In genomic region chr16:8732450-8732849, GRCm38 (mm10) we compare ENCODE assay signal across 21 mouse cellular contexts. TPM values are rescaled to one million over a fixed set of nuclear protein-coding genes. Genes with fewer than 3 reads are reported as not detected.
A peak's percentile ranks its signal among the peaks of the same experiment; 100 is the strongest.
DNase-seq lines count a peak whose midpoint lies in the region; ATAC-seq and TF ChIP-seq lines count a peak whose summit lies in the region.
"Not testable (repeated sequence)": the region's sequence is repeated elsewhere in the genome, so short reads cannot be mapped to it uniquely, and the experiment has no call there.
"Had no signal": no experiment of that assay in that cellular context is flagged by ENCODE, and none has a peak within 500 bp of the region (broad histone marks: within the 10 kb centered on the region; RNA-seq: fewer than 3 reads in every experiment).

No protein-coding gene starts in this region.

- H3K4me2 ChIP-seq in liver, embryonic 13.5 days = peak overlapping the region; percentile 17; the same call in 1 of the 2 replicates
- H3K4me2 ChIP-seq in liver, embryonic 15.5 days; midbrain, embryonic 11.5 days: not testable (repeated sequence)

- not testable (repeated sequence) for TF ChIP-seq CTCF in E14TG2a.4 (conservative IDR thresholded peaks at IDR 0.05; ENCODE audit: low read length); MEL (IDR thresholded peaks at IDR 0.05 in 2 of 3, conservative IDR thresholded peaks at IDR 0.05 in 1 of 3; ENCODE audit: control insufficient read depth in 1 of 3, insufficient read depth in 1 of 3, low read depth in 2 of 3, low read length in 3 of 3, poor library complexity in 1 of 3, severe bottlenecking in 1 of 3)

- H3K27ac ChIP-seq in MEL (ENCODE audit: control insufficient read depth, low read depth, low read length); midbrain, embryonic 11.5 days (ENCODE audit: low read depth, low read length): not testable (repeated sequence)
- peak overlapping the region; percentile 25; the same call in 1 of the 2 replicates for H3K27ac ChIP-seq in liver, embryonic 13.5 days
- peak overlapping the region; percentile 98; the same call in 1 of the 2 replicates for H3K27ac ChIP-seq in liver, embryonic 15.5 days (replicated peaks)

- not testable (repeated sequence) for TF ChIP-seq RAD21 in MEL (IDR thresholded peaks at IDR 0.05; ENCODE audit: low read depth, low read length)

- H3K36me3 ChIP-seq in E14TG2a.4 (ENCODE audit: insufficient read depth, low read length) (peaks cover 92% of the 10 kb centered on the region), MEL (ENCODE audit: control insufficient read depth in 1 of 2, insufficient read depth in 2 of 2, low read length in 2 of 2) (peaks cover 12 to 34% of the 10 kb centered on the region in 2 experiments)
- H3K36me3 ChIP-seq in liver, embryonic 13.5 days = peaks cover 67% of the 10 kb centered on the region
- peaks cover 70% of the 10 kb centered on the region for H3K36me3 ChIP-seq in liver, embryonic 15.5 days (replicated peaks)
- not testable (repeated sequence) for H3K36me3 ChIP-seq in midbrain, embryonic 11.5 days (ENCODE audit: control insufficient read depth, insufficient read depth, low read length)

- WGBS in liver, embryonic 13.5 days (ENCODE audit: insufficient replicate concordance) = 71% methylated on average over 4 of the region's 4 CpGs
- WGBS in liver, embryonic 15.5 days (ENCODE audit: insufficient replicate concordance) = 85% methylated on average over 3 of the region's 4 CpGs
- WGBS in midbrain, embryonic 11.5 days = 92% methylated on average over 3 of the region's 4 CpGs

- not testable (repeated sequence) for ATAC-seq in liver, embryonic 13.5 days (ENCODE audit: low read depth); liver, embryonic 15.5 days (ENCODE audit: insufficient read depth); midbrain, embryonic 11.5 days (ENCODE audit: low FRiP score)

- not testable (repeated sequence) for DNase-seq in MEL (ENCODE audit: low read depth, low spot score); liver, embryonic 13.5 days
- DNase-seq in midbrain, embryonic 11.5 days (ENCODE audit: low spot score, missing footprints) = peak; percentile 53

- not testable (repeated sequence) for TF ChIP-seq POLR2A in MEL (IDR thresholded peaks at IDR 0.05; ENCODE audit: control insufficient read depth in 1 of 2, insufficient read depth in 1 of 2, low read depth in 1 of 2, low read length in 2 of 2, poor library complexity in 1 of 2)

- TF ChIP-seq EP300 in MEL (IDR thresholded peaks at IDR 0.05; ENCODE audit: low read depth in 1 of 2, low read length in 2 of 2) = not testable (repeated sequence)

- not testable (repeated sequence) for H3K9ac ChIP-seq in MEL (ENCODE audit: control insufficient read depth, low read depth, low read length, poor library complexity, severe bottlenecking); liver, embryonic 13.5 days; liver, embryonic 15.5 days; midbrain, embryonic 11.5 days (ENCODE audit: low read length)

- H3K4me3 ChIP-seq in E14TG2a.4 (replicated peaks; ENCODE audit: low read length) = 0 out of 2 replicates have a peak overlapping the region, but pooled peaks have one; percentile 10
- H3K4me3 ChIP-seq in MEL (ENCODE audit: control insufficient read depth in 1 of 2, insufficient read depth in 1 of 2, low read depth in 2 of 2, low read length in 2 of 2); liver, embryonic 13.5 days (replicated peaks); liver, embryonic 15.5 days (replicated peaks); midbrain, embryonic 11.5 days (ENCODE audit: low read depth, low read length): not testable (repeated sequence)

- H3K27me3 ChIP-seq in E14TG2a.4 (ENCODE audit: insufficient read depth, low read length); MEL (ENCODE audit: control insufficient read depth in 1 of 2, insufficient read depth in 2 of 2, low read length in 2 of 2); liver, embryonic 13.5 days; liver, embryonic 15.5 days; midbrain, embryonic 11.5 days (ENCODE audit: control insufficient read depth, insufficient read depth, low read length): not testable (repeated sequence)

- not testable (repeated sequence) for H3K9me3 ChIP-seq in E14TG2a.4 (ENCODE audit: low read length); MEL (replicated peaks; ENCODE audit: insufficient read depth, low read length); liver, embryonic 13.5 days (replicated peaks); liver, embryonic 15.5 days (replicated peaks); midbrain, embryonic 11.5 days (ENCODE audit: control insufficient read depth, low read length)

- H3K4me1 ChIP-seq in E14TG2a.4 (replicated peaks; ENCODE audit: low read depth, low read length) (peaks cover 96% of the 10 kb centered on the region), MEL (ENCODE audit: control insufficient read depth in 1 of 2, insufficient read depth in 2 of 2, low read length in 2 of 2) (peaks cover 7 to 42% of the 10 kb centered on the region in 2 experiments; a peak in 3 of 4 replicates)
- peaks cover 86% of the 10 kb centered on the region for H3K4me1 ChIP-seq in liver, embryonic 13.5 days (replicated peaks)
- peaks cover 92% of the 10 kb centered on the region for H3K4me1 ChIP-seq in liver, embryonic 15.5 days (replicated peaks)
- peaks cover 26% of the 10 kb centered on the region for H3K4me1 ChIP-seq in midbrain, embryonic 11.5 days (ENCODE audit: control insufficient read depth, insufficient read depth, low read length)

- peaks cover 93% of the 10 kb centered on the region for H3K79me2 ChIP-seq in MEL (ENCODE audit: control insufficient read depth, insufficient read depth, low read length, poor library complexity)

TF ChIP-seq in MEL, 35 proteins besides CTCF, POLR2A, EP300 and RAD21:
- TF ChIP-seq ZNF384 (IDR thresholded peaks at IDR 0.05; ENCODE audit: low read depth, low read length) = peak; percentile 56; the same call in 1 of the 2 replicates
- 0 out of 2 replicates have a peak, but pooled peaks have one; percentile 4 for TF ChIP-seq TBP (IDR thresholded peaks at IDR 0.05; ENCODE audit: low read depth, low read length)

RNA-seq across cellular contexts. Expression of gene Gm5767, which starts 51.9 kb away (rescaled TPM):
- total RNA-seq in MEL (2012; rRNA removed) = not detected in 2 replicates
- polyA plus RNA-seq in MEL (2012; ENCODE audit: insufficient read depth in 1 of 2, insufficient read length in 2 of 2, low read depth in 1 of 2, low replicate concordance in 2 of 2, missing spikeins in 1 of 2) = not detected
- not detected in 2 replicates for polyA plus RNA-seq in liver, embryonic 13.5 days (2015; fragmentation: Nextera tagmentation; extraction: Ambion mirVana)
- 0.24 TPM in 1 of 2 replicates, not detected in the other for polyA plus RNA-seq in liver, embryonic 15.5 days (2015; fragmentation: Nextera tagmentation; extraction: Ambion mirVana)
- not detected in 2 replicates for polyA plus RNA-seq in midbrain, embryonic 11.5 days (2014; fragmentation: Nextera tagmentation; extraction: Ambion mirVana)
- total RNA-seq: adrenal gland, adult 2 months; adrenal gland, postnatal 10 days; adrenal gland, postnatal 25 days; adrenal gland, postnatal 4 days; common myeloid progenitor, adult 5-6 weeks; G1E had no signal
- polyA plus RNA-seq: brain, embryonic 14.5 days; C2C12; embryonic facial prominence, embryonic 11.5 days; embryonic facial prominence, embryonic 13.5 days; embryonic facial prominence, embryonic 15.5 days; erythroblast, embryonic 14.5 days; forebrain, embryonic 12.5 days; forebrain, embryonic 14.5 days; forebrain, embryonic 16.5 days; frontal cortex, adult 2 months; G1E had no signal

RNA-seq across cellular contexts. Expression of gene Usp7, which starts 59.7 kb away (rescaled TPM):
- total RNA-seq in MEL (2012; rRNA removed) = 101 and 105 TPM in 2 replicates
- 100 to 1,000 TPM in 1 of 2 experiments, 10 to 100 TPM in 1; 94.2 to 425 TPM for polyA plus RNA-seq in MEL (2012; ENCODE audit: insufficient read depth in 1 of 2, insufficient read length in 2 of 2, low read depth in 1 of 2, low replicate concordance in 2 of 2, missing spikeins in 1 of 2)
- 26.5 and 26.8 TPM in 2 replicates for polyA plus RNA-seq in liver, embryonic 13.5 days (2015; fragmentation: Nextera tagmentation; extraction: Ambion mirVana)
- polyA plus RNA-seq in liver, embryonic 15.5 days (2015; fragmentation: Nextera tagmentation; extraction: Ambion mirVana) = 24.4 and 29.4 TPM in 2 replicates
- 35.7 and 41.0 TPM in 2 replicates for polyA plus RNA-seq in midbrain, embryonic 11.5 days (2014; fragmentation: Nextera tagmentation; extraction: Ambion mirVana)
